Mouse (Mus musculus) kidney, adult 2 months (tissue): Measurements from ENCODE around the gene Rpl23a. TPM values are rescaled to one million over a fixed set of nuclear protein-coding genes. Genes with fewer than 3 reads are reported as not detected.
A peak's percentile ranks its signal among the peaks of the same experiment; 100 is the strongest.

Experiments used
- DNase-seq: peaks from one replicate; pipeline ENCODE4 v3.0.0; 2021
- H3K27ac ChIP-seq: fragments of 200-500 bp; 2 replicates; pipeline ENCODE4 v1.5.1; 2012; ENCODE audit warnings: low read depth, low read length, control low read depth, inconsistent platforms; ENCODE audit not compliant: insufficient read depth
- H3K27me3 ChIP-seq: fragments of 200-500 bp; replicated peaks from 2 replicates; pipeline ENCODE4 v1.6.1; 2012; ENCODE audit warnings: mild to moderate bottlenecking, moderate library complexity, low read length, inconsistent platforms; ENCODE audit not compliant: control insufficient read depth, insufficient read depth
- H3K36me3 ChIP-seq: fragments of 200-500 bp; 2 replicates; pipeline ENCODE4 v1.6.1; 2012; ENCODE audit warnings: mild to moderate bottlenecking, moderate library complexity, low read length, inconsistent platforms; ENCODE audit not compliant: control insufficient read depth, insufficient read depth
- H3K4me1 ChIP-seq: fragments of 200-500 bp; 2 replicates; pipeline ENCODE4 v1.6.1; 2011; ENCODE audit warnings: low read length; ENCODE audit not compliant: control insufficient read depth, insufficient read depth
- H3K4me3 ChIP-seq: fragments of 200-500 bp; 2 replicates; pipeline ENCODE4 v1.5.1; 2011; ENCODE audit warnings: mild to moderate bottlenecking, low read depth, low read length, control low read depth; ENCODE audit not compliant: insufficient read depth
- CTCF ChIP-seq: fragments of 200-500 bp; conservative IDR thresholded peaks from 2 replicates; pipeline ENCODE4 v1.5.1; 2011; ENCODE audit warnings: low read depth, mild to moderate bottlenecking, control low read depth, low read length, moderate library complexity, mixed read lengths; ENCODE audit not compliant: insufficient read depth, insufficient read length
- POLR2A ChIP-seq: fragments of 200-500 bp; IDR thresholded peaks from one replicate; pipeline ENCODE4 v1.6.1; 2011; ENCODE audit warnings: low read depth, low read length, control low read depth
- whole genome bisulfite sequencing: fragments of 180-500 bp; shearing (Covaris S2); methylation state at CpG from one replicate; pipeline ENCODE4 v1.1.7; 2018; 5-methylcytosine and 5-hydroxymethylcytosine counted together
- polyA plus RNA-seq: library from polyadenylated mRNA; depleted of rRNA; stranded (reverse); fragments of >200 nt; gene quantifications from 2 replicates; pipeline ENCODE4 v1.2.3, GENCODE M21; 2012

The Rpl23a gene
- polyA plus RNA-seq, 1 experiment, result 278 TPM

- 44% methylated on average over 2 of the region's 2 CpGs for WGBS
- no peak for DNase-seq
- TF ChIP-seq POLR2A, result no peak
- TF ChIP-seq CTCF, result no peak
- peaks cover 41% of the 10 kb centered on the region for H3K4me1 ChIP-seq
- peak overlapping the region; percentile 88 for H3K4me3 ChIP-seq
- peak overlapping the region; percentile 48 for H3K27ac ChIP-seq
- H3K36me3 ChIP-seq, result peaks cover 4% of the 10 kb centered on the region
- no peaks in the 10 kb centered on the region for H3K27me3 ChIP-seq
These were observed 20.3 kb downstream of the Rpl23a start for GRCm38 (mm10) chr11:78163045-78163444.

DNA sequence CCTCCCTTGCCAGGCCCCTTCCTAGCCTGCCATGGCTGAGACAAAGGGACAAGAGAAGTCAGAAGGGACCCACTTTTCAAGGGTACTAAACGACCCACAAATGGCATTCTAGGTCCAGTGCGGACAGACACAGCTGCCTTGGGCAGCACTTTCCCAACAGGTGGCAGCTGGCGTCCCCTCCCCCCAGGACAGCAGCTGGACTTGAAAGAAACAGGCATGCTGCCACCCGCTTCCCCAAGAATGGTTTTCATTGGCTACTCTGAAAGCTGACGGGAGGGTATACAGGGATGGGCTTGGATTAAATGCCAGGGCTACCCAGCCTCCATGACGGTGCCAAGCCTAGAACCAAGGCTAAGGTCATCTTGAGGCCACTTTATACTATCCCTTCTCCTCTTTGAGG lies 20.9 kb downstream of the Rpl23a start:
- WGBS, result 28% methylated on average over 6 of the region's 6 CpGs

DNA sequence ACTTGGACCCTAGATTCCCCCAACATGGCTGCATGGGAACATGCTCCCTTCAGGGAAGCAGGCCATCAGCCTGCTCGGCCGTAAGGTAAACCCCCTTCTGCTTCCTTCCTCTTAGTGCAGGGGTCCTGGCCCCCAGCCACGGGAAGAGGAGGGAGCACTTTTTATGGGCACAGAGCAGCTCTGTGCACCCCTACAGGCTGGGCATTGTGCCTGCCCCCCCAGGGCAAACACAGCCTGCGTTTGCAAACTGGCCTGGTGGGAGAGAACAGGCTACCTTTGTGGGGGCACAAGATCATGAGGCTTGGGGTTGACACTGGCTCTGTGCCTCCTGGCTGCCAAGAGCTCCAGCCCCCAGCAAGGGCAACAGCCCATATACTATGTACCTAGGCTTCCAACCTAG lies 21.4 kb downstream of the Rpl23a start:
- WGBS, result 10% methylated on average over 4 of the region's 4 CpGs
- Histone ChIP-seq H3K4me3 (no peak overlapping the region), H3K36me3 (peaks cover 4% of the 10 kb centered on the region), H3K27me3 (no peaks in the 10 kb centered on the region), H3K27ac (peak overlapping the region; percentile 48), H3K4me1 (peaks cover 40% of the 10 kb centered on the region)
- no peak for TF ChIP-seq CTCF
- TF ChIP-seq POLR2A, result no peak
- no peak for DNase-seq

More for the DNA sequence above, 20.9 kb downstream of the Rpl23a start:
- Histone ChIP-seq H3K4me1 (peaks cover 41% of the 10 kb centered on the region), H3K27me3 (no peaks in the 10 kb centered on the region), H3K27ac (peak overlapping the region; percentile 48), H3K4me3 (no peak overlapping the region), H3K36me3 (peaks cover 4% of the 10 kb centered on the region)
- DNase-seq, result peak; percentile 67
- no peak for TF ChIP-seq CTCF
- TF ChIP-seq POLR2A, result no peak

GRCm38 (mm10) chr11:78161169-78161568 lies 22.2 kb downstream of the Rpl23a start:
- DNase-seq, result no peak
- Histone ChIP-seq H3K27ac (0 out of 2 replicates have a peak overlapping the region, but pooled peaks have one; percentile 3), H3K27me3 (no peaks in the 10 kb centered on the region), H3K36me3 (peaks cover 4% of the 10 kb centered on the region), H3K4me1 (peaks cover 33% of the 10 kb centered on the region), H3K4me3 (no peak overlapping the region)
- WGBS, result 76% methylated on average over 14 of the region's 14 CpGs
- TF ChIP-seq CTCF (no peak), POLR2A (no peak)

DNA sequence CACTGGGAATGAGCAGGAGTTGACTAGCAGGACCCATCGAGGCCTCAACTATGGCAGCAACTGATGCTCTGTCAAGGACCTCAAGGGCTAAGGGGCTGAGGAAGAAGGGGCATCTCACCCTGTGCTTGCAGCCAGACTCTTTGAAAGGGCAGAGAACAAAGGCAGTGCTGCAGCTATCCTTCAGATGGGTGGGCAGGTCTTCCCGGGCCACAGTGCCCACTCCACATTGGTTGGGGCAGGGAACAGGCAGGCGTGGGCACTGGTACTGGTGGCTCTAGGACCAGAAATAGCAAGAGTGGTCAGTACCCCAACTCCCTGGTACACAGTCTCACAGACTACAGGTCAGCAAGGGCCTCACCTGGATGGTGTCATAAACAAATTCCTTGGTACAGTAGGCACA lies 22.7 kb downstream of the Rpl23a start:
- H3K36me3 ChIP-seq, result peaks cover 4% of the 10 kb centered on the region

GRCm38 (mm10) chr11:78160171-78160570 lies 23.2 kb downstream of the Rpl23a start:
- no peak for DNase-seq
- Histone ChIP-seq H3K4me1 (peaks cover 31% of the 10 kb centered on the region), H3K27me3 (no peaks in the 10 kb centered on the region), H3K27ac (peak overlapping the region; percentile 64; the same call in 1 of the 2 replicates), H3K36me3 (peaks cover 4% of the 10 kb centered on the region), H3K4me3 (no peak overlapping the region)
- TF ChIP-seq CTCF, result no peak
- no peak for TF ChIP-seq POLR2A
- WGBS, result 59% methylated on average over 18 of the region's 18 CpGs

More for the DNA sequence above, 22.7 kb downstream of the Rpl23a start:
- no peak for DNase-seq
- Histone ChIP-seq H3K27ac (no peak overlapping the region), H3K4me1 (peaks cover 31% of the 10 kb centered on the region), H3K4me3 (no peak overlapping the region), H3K27me3 (no peaks in the 10 kb centered on the region)
- TF ChIP-seq CTCF (no peak), POLR2A (no peak)
- 67% methylated on average over 3 of the region's 3 CpGs for WGBS

- 43% methylated on average over 7 of the region's 7 CpGs for WGBS
- no peak overlapping the region for H3K4me3 ChIP-seq
- H3K4me1 ChIP-seq, result peaks cover 31% of the 10 kb centered on the region
- peak overlapping the region; percentile 64 for H3K27ac ChIP-seq
- no peak for DNase-seq
- peaks cover 4% of the 10 kb centered on the region for H3K36me3 ChIP-seq
- TF ChIP-seq POLR2A (no peak), CTCF (no peak)
- no peaks in the 10 kb centered on the region for H3K27me3 ChIP-seq
These were observed 23.8 kb downstream of the Rpl23a start for GRCm38 (mm10) chr11:78159557-78159956.

DNA sequence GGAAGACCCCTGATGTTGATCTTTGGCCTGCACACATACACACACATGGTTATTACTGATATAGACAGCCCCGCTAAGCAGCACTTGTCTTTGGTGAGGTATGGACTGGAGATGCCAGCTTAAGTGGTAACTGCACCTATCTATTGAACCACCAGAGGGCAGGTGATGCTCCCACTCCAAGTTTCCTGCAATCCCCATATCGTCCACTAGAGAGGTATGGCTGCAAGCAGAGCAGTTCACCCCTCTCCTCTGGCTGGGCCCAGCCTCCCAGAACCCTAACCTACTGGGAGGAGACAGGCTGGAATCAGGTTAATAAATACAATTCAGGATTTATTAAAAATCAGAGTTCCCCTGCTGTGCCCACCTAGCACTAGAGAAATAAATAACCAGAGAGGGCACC lies 24.3 kb downstream of the Rpl23a start:
- peaks cover 31% of the 10 kb centered on the region for H3K4me1 ChIP-seq
- peak; percentile 94 for DNase-seq
- WGBS, result 16% methylated on average over 2 of the region's 2 CpGs
- H3K4me3 ChIP-seq, result no peak overlapping the region
- H3K27ac ChIP-seq, result no peak overlapping the region
- no peaks in the 10 kb centered on the region for H3K27me3 ChIP-seq
- no peak for TF ChIP-seq POLR2A
- TF ChIP-seq CTCF, result peak; percentile 100; the same call in 1 of the 2 replicates
- H3K36me3 ChIP-seq, result peaks cover 4% of the 10 kb centered on the region
